Comparison of ENCODE assay signal across 24 mouse cellular contexts in the genomic region with DNA sequence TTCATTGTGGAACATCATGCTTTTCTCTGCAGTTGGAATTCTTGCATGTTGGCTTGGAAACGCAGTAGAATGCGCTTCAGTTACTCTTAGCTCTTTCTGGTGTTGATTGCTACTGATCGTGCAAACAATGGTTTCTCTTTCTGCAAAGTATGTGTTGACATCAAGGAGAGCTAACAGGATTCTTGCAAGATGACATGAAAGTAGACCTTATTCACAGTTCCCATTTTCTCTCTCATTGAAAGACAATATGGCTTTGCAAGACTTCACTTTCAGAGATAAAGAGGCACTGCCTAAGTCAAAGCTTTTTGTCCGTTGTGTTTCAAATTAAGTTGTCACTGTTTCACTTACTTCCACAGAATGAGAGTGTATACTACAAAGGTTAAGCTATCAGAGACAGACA.
DNase-seq lines count a peak whose midpoint lies in the region; ATAC-seq lines count a peak whose summit lies in the region.
"Had no signal": no experiment of that assay in that cellular context is flagged by ENCODE, and none has a peak within 500 bp of the region (broad histone marks: within the 10 kb centered on the region; RNA-seq: fewer than 3 reads in every experiment).

No protein-coding gene starts in this region.

- DNase-seq in embryo, embryonic 10.5 days (ENCODE audit: low spot score) = peak; percentile 7
- no peak for DNase-seq in embryo, embryonic 11 days
- DNase-seq in hindbrain, embryonic 11.5 days (ENCODE audit: low spot score) = peak; percentile 14
- no peak for DNase-seq in hindbrain, embryonic 14.5 days (ENCODE audit: low spot score)
- peak; percentile 49 for DNase-seq in ZHBTc4 (ENCODE audit: low read depth, low spot score)
- DNase-seq in adrenal gland, adult (ENCODE audit: inconsistent age in 2 of 2, low spot score in 1 of 2) = no peak
- no peak for DNase-seq in adrenal gland, adult 8-10 months
- DNase-seq: adrenal gland, postnatal 10 days; adrenal gland, postnatal 25 days; B cell, adult 2 months; cerebellum, adult 11 months; cerebellum, adult 18-20 months; cerebellum, adult 8-10 months; cerebellum, adult 9-11 months; cerebellum, postnatal 14 days; cerebellum, postnatal 36 days; forebrain, postnatal 0 days had no signal

- WGBS in hindbrain, embryonic 11.5 days = 48% methylated on average over 4 of the region's 4 CpGs
- WGBS in hindbrain, embryonic 14.5 days = 39% methylated on average over 4 of the region's 4 CpGs

- H3K36me3 ChIP-seq in hindbrain, embryonic 11.5 days (ENCODE audit: control insufficient read depth, insufficient read depth, low read length) = no peaks in the 10 kb centered on the region
- no peaks in the 10 kb centered on the region for H3K36me3 ChIP-seq in hindbrain, embryonic 14.5 days (replicated peaks; ENCODE audit: control insufficient read depth, insufficient read depth)
- H3K36me3 ChIP-seq: embryonic facial prominence, embryonic 13.5 days; embryonic facial prominence, embryonic 15.5 days; forebrain, embryonic 10.5 days; forebrain, embryonic 15.5 days had no signal

- H3K27me3 ChIP-seq in hindbrain, embryonic 11.5 days (ENCODE audit: control insufficient read depth, insufficient read depth, low read length) = no peaks in the 10 kb centered on the region
- H3K27me3 ChIP-seq in hindbrain, embryonic 14.5 days (ENCODE audit: control insufficient read depth, insufficient read depth, low read length) = no peaks in the 10 kb centered on the region
- H3K27me3 ChIP-seq: embryonic facial prominence, embryonic 13.5 days; embryonic facial prominence, embryonic 15.5 days; forebrain, embryonic 13.5 days; forebrain, embryonic 15.5 days had no signal

- H3K4me2 ChIP-seq in hindbrain, embryonic 11.5 days (replicated peaks; ENCODE audit: low read depth, low read length) = no peak overlapping the region
- H3K4me2 ChIP-seq in hindbrain, embryonic 14.5 days (replicated peaks) = no peak overlapping the region
- H3K4me2 ChIP-seq: embryonic facial prominence, embryonic 13.5 days; embryonic facial prominence, embryonic 15.5 days; forebrain, embryonic 13.5 days; forebrain, embryonic 15.5 days had no signal

- ATAC-seq in hindbrain, embryonic 11.5 days (ENCODE audit: low FRiP score) = no peak
- ATAC-seq in hindbrain, embryonic 14.5 days (ENCODE audit: low FRiP score) = no peak
- ATAC-seq: CD4-positive, CD25-positive, alpha-beta regulatory T cell, adult 4 months; forebrain, embryonic 13.5 days; forebrain, embryonic 15.5 days; forebrain, postnatal 0 days had no signal

- H3K27ac ChIP-seq in hindbrain, embryonic 11.5 days (ENCODE audit: low read depth, low read length) = no peak overlapping the region
- no peak overlapping the region for H3K27ac ChIP-seq in hindbrain, embryonic 14.5 days
- H3K27ac ChIP-seq: embryonic facial prominence, embryonic 13.5 days; embryonic facial prominence, embryonic 15.5 days; forebrain, embryonic 10.5 days; forebrain, embryonic 13.5 days; forebrain, embryonic 15.5 days had no signal

- no peak overlapping the region for H3K9ac ChIP-seq in hindbrain, embryonic 11.5 days (ENCODE audit: low read depth, low read length)
- H3K9ac ChIP-seq in hindbrain, embryonic 14.5 days = no peak overlapping the region
- H3K9ac ChIP-seq: embryonic facial prominence, embryonic 13.5 days; embryonic facial prominence, embryonic 15.5 days; forebrain, embryonic 13.5 days; forebrain, embryonic 15.5 days; forebrain, postnatal 0 days had no signal

- no peaks in the 10 kb centered on the region for H3K9me3 ChIP-seq in hindbrain, embryonic 11.5 days (ENCODE audit: control insufficient read depth, low read length)
- H3K9me3 ChIP-seq in hindbrain, embryonic 14.5 days (ENCODE audit: control insufficient read depth, low read length) = no peaks in the 10 kb centered on the region
- H3K9me3 ChIP-seq: embryonic facial prominence, embryonic 13.5 days; embryonic facial prominence, embryonic 15.5 days; forebrain, embryonic 10.5 days; forebrain, embryonic 13.5 days; forebrain, embryonic 15.5 days had no signal

- H3K4me1 ChIP-seq in hindbrain, embryonic 11.5 days (replicated peaks; ENCODE audit: control insufficient read depth, insufficient read depth, low read length) = no peaks in the 10 kb centered on the region
- no peaks in the 10 kb centered on the region for H3K4me1 ChIP-seq in hindbrain, embryonic 14.5 days (replicated peaks; ENCODE audit: control insufficient read depth, insufficient read depth, low read length)
- H3K4me1 ChIP-seq: embryonic facial prominence, embryonic 13.5 days; embryonic facial prominence, embryonic 15.5 days; forebrain, embryonic 10.5 days; forebrain, embryonic 13.5 days; forebrain, embryonic 15.5 days had no signal

- H3K4me3 ChIP-seq in hindbrain, embryonic 11.5 days (ENCODE audit: low read depth, low read length) = no peak overlapping the region
- H3K4me3 ChIP-seq in hindbrain, embryonic 14.5 days (replicated peaks; ENCODE audit: low read length) = no peak overlapping the region
- H3K4me3 ChIP-seq: embryonic facial prominence, embryonic 13.5 days; embryonic facial prominence, embryonic 15.5 days; erythroblast, embryonic 14.5 days; forebrain, embryonic 10.5 days; forebrain, embryonic 13.5 days; forebrain, embryonic 15.5 days had no signal

Comparison
In these comparisons a context has a peak if more than half of its experiments do, and no peak if none do; other contexts are left out.
1. DNase-seq: peak in embryo, embryonic 10.5 days (single experiment), hindbrain, embryonic 11.5 days (single experiment) and ZHBTc4 (single experiment); none in embryo, embryonic 11 days (single experiment), hindbrain, embryonic 14.5 days (single experiment), adrenal gland, adult (0 of 2) and adrenal gland, adult 8-10 months (single experiment).